Mouse (Mus musculus): ENCODE results near the gene Ctnna2.

Ctnna2 gene

GRCm38 (mm10) chr6:77430381-77430780, 549.1 kb downstream of the Ctnna2 start:
- no peak for DNase-seq (ENCODE audit: low spot score in 2 of 2)

- DNase-seq (ENCODE audit: low spot score in 2 of 2) = no peak
Measured at GRCm38 (mm10) chr6:77425746-77426145, 553.8 kb downstream of the Ctnna2 start.

GRCm38 (mm10) chr6:77424826-77425225, 554.7 kb downstream of the Ctnna2 start:
- DNase-seq (ENCODE audit: low spot score in 2 of 2) = no peak

- DNase-seq (ENCODE audit: low spot score in 2 of 2) = no peak
Measured at GRCm38 (mm10) chr6:77421564-77422139, 557.8 kb downstream of the Ctnna2 start.

- no peak for DNase-seq (ENCODE audit: low spot score in 2 of 2)
Measured at GRCm38 (mm10) chr6:77416999-77417398, 562.5 kb downstream of the Ctnna2 start.

DNA sequence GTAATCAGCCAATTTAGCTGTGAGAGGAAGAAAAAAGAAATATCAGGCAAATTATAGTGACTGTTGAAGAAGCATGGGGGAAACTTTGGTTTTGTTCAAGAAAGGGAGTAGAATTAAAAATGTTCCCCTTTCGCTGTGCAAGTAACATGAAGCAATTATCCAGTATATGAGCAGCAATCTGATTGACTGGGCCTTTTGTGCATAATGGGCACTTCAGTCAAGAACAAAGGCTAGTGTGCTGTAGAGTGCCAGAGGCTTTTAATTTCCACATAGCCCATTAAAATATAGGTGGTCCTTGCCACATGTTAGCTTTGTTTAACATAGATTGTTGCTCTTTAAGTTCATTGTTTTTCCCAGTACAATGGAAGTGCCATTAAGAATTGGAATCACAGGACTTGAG, 566.0 kb downstream of the Ctnna2 start:
- DNase-seq (ENCODE audit: low spot score in 2 of 2) = no peak

- no peak for DNase-seq (ENCODE audit: low spot score in 2 of 2)
Measured at GRCm38 (mm10) chr6:77408481-77408880, 571.0 kb downstream of the Ctnna2 start.

DNA sequence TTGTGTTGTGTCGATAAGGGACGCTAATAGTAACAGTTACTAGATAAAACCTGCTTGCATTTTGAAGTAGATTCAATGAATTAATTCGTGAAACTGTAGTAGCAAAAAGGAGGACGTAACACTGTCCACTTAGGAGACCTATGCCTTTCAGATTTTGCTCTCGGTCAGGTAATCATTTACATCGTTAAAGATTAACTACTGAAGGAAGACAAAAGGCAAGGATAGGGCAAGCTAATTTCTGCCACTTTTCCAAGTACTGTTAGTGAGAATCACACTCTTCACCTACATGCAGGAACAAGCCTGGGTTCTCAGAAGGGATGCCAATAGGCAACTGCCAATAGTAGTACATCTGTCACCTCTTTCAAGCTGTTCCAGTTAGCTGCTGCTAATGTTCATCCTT, 578.7 kb downstream of the Ctnna2 start:
- no peak for DNase-seq (ENCODE audit: low spot score in 2 of 2)

GRCm38 (mm10) chr6:77391663-77392062, 587.8 kb downstream of the Ctnna2 start:
- DNase-seq (ENCODE audit: low spot score in 2 of 2) = no peak

GRCm38 (mm10) chr6:77381309-77381708, 598.2 kb downstream of the Ctnna2 start:
- no peak for DNase-seq (ENCODE audit: low spot score in 2 of 2)

- DNase-seq (ENCODE audit: low spot score in 2 of 2) = no peak
Measured at GRCm38 (mm10) chr6:77373132-77373531, 606.4 kb downstream of the Ctnna2 start.

- DNase-seq (ENCODE audit: low spot score in 2 of 2) = no peak
Measured at GRCm38 (mm10) chr6:77371147-77371546, 608.4 kb downstream of the Ctnna2 start.

GRCm38 (mm10) chr6:77358471-77358837, 621.0 kb downstream of the Ctnna2 start:
- DNase-seq (ENCODE audit: low spot score in 2 of 2) = no peak

DNA sequence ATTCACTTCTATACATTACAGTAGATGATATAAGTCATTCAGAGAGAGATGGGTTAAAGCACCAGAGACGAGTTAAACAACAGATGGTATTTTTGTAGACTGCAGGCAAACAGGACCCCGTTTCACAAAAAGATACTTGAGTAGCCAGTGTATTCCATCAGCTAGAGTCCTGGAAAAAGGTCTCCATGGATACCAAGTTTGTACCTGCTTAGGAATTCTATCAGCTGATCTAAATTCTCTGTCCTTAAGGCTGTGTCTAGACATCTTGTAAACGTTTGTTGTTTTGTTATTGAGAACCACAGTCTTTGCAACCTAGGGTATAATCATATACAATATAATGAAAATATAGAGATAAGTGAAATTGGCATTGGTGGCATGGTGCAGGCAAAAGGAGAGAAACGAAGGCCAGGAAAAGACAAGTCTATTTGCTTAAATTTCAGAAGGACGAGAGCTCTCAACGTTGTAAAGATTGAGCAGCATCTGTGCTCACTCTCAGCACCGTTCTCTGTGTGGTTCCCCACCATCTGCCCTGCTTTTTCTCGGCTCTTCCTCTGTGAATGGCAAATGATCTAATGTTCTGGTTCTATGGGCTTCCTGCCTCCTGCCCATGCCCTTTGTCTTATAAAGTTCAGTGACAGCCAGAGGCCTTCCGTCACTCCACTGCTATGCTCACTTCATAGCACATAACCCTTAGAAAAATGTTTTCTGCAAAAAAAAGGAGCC, 621.6 kb downstream of the Ctnna2 start:
- DNase-seq (ENCODE audit: low spot score in 2 of 2) = no peak

- DNase-seq (ENCODE audit: low spot score in 2 of 2) = no peak
Measured at GRCm38 (mm10) chr6:77354826-77355225, 624.7 kb downstream of the Ctnna2 start.

- DNase-seq (ENCODE audit: low spot score in 2 of 2) = no peak
Measured at GRCm38 (mm10) chr6:77343781-77344180, 635.7 kb downstream of the Ctnna2 start.

- DNase-seq (ENCODE audit: low spot score in 2 of 2) = no peak
Measured at GRCm38 (mm10) chr6:77335537-77335936, 644.0 kb downstream of the Ctnna2 start.

GRCm38 (mm10) chr6:77324748-77325147, 654.8 kb downstream of the Ctnna2 start:
- DNase-seq (ENCODE audit: low spot score in 2 of 2) = no peak

- DNase-seq (ENCODE audit: low spot score in 2 of 2) = no peak
Measured at GRCm38 (mm10) chr6:77324327-77324726, 655.2 kb downstream of the Ctnna2 start.

DNA sequence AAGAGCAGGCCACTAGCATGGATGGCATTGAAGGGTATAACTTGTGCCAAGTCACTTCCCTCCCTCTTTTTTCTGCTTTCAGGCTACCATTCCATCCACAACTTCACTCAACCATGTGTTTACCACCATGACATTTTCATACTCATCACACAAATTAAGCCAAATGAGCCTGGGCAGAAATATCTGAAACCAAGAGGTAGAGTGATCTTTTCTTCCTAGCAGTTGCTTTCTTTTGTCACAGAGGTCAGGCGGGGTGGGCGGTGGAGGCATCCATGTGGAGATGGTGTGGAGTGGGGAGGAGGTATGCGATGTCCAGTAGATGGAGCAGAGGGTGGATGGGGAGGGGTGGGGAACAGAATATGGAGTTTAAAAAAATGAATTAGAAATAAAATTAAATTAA, 672.7 kb downstream of the Ctnna2 start:
- DNase-seq (ENCODE audit: low spot score in 2 of 2) = no peak

DNA sequence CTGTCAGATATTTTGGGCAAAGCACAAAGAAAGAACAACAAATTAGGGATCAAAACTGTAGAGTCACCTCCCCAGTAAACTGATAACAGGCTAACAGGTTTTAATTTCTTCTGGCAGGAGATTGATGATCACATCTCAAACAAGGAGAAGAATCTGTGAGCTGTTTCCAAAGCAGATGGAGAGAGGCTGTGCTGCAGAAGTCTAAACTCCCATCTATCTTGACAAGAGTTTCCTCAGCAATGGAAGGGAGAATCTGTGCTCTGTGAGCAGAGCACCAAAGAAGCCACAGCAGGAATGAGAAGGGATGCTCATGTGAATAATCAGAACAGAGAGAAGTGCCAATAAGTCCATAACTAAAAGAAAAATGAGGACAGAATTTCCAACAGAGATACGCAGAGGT, 678.2 kb downstream of the Ctnna2 start:
- no peak for DNase-seq (ENCODE audit: low spot score in 2 of 2)

DNA sequence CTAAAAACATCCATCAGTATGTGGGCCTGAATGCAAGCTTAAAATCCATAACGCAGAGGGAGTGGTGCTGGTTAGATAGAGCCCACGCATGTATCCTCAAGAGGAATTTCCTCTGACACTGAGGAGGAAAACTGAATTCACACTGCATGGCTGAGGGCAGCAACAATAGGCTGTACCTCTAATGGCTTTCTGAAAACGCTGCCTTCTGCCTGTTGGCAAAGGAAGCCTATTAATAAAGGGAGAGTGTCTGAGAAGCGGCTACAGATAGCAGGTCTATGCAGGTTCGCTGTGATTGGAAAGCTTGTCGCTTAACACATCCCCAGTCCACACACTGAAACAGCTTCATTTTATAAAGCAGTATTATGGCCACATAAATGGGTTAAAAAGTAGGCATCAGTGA, 688.1 kb downstream of the Ctnna2 start:
- DNase-seq (ENCODE audit: low spot score in 2 of 2) = no peak

DNA sequence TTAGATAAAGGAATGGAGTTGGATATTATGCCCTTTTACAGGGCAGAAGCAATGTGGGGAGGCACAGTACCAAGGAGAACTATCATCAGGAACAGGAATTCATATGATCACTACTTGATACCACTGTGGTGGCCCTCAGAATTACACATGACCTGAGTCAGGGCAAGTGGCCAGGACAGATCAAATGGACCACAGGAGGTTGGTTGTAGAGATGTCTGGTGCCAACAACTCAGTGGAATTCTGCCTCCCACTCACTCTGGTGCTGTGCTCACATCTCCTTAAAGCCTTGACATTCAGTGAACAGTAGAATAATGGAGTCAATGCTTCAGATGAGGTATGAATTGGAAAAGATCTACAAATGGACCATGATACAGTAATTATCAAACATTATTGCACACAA, 691.1 kb downstream of the Ctnna2 start:
- DNase-seq (ENCODE audit: low spot score in 2 of 2) = no peak

DNA sequence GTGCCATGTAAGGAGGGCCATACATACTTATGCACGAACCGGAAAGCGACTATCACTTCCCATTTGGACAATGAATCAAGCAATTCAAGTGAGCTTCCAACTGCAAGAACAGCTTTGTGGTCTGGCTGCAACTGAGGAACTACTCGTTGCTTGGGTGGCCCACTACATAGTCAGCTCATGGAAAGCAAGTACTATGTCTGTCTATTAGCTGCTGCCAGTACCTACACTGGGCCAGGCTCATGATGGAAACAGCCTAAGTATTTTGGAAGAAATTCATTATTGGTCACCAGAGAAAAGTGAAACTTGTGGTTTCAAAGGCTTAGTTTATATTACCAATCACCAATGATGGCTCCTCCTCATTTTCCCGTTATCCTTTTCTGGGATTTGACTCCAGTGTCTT, 693.2 kb downstream of the Ctnna2 start:
- no peak for DNase-seq (ENCODE audit: low spot score in 2 of 2)
